Mouse (Mus musculus) stomach, embryonic 16.5 days (tissue): ENCODE data around the gene Rin3. TPM values are rescaled to one million over a fixed set of nuclear protein-coding genes. Genes with fewer than 3 reads are reported as not detected.

Experiments
- ATAC-seq: fragments of 200-750 bp; cut with Nextera tagmentation; 2 replicates; pipeline ENCODE4 v1.8.0; 2017; ENCODE audit warnings: moderate number of reproducible peaks, moderate TSS enrichment; ENCODE audit not compliant: insufficient read depth, low FRiP score
- H3K27ac ChIP-seq: fragments of 300-500 bp; sonication (generic); 2 replicates; pipeline ENCODE4 v1.5.1; 2014; ENCODE audit warnings: low read length
- H3K27me3 ChIP-seq: fragments of 300-500 bp; sonication (generic); 2 replicates; pipeline ENCODE4 v1.6.1; 2014; ENCODE audit warnings: low read length, control low read depth, mixed read lengths; ENCODE audit not compliant: control insufficient read depth, insufficient read depth
- H3K36me3 ChIP-seq: fragments of 300-500 bp; sonication (generic); 2 replicates; pipeline ENCODE4 v1.6.1; 2014; ENCODE audit warnings: low read length; ENCODE audit not compliant: control insufficient read depth, insufficient read depth
- H3K4me1 ChIP-seq: fragments of 300-500 bp; sonication (generic); 2 replicates; pipeline ENCODE4 v1.6.1; 2014; ENCODE audit warnings: low read length, control low read depth, mixed read lengths; ENCODE audit not compliant: control insufficient read depth, insufficient read depth
- H3K4me2 ChIP-seq: fragments of 300-500 bp; sonication (generic); 2 replicates; pipeline ENCODE4 v1.6.1; 2014; ENCODE audit warnings: low read depth, low read length, mixed read lengths
- H3K4me3 ChIP-seq: fragments of 300-500 bp; sonication (generic); replicated peaks from 2 replicates; pipeline ENCODE4 v1.5.1; 2014; ENCODE audit warnings: mild to moderate bottlenecking, low read length
- H3K9ac ChIP-seq: fragments of 300-500 bp; sonication (generic); 2 replicates; pipeline ENCODE4 v1.6.1; 2014; ENCODE audit warnings: low read length
- H3K9me3 ChIP-seq: fragments of 300-500 bp; sonication (generic); replicated peaks from 2 replicates; pipeline ENCODE4 v1.6.1; 2016; ENCODE audit warnings: low read length, control low read depth; ENCODE audit not compliant: control insufficient read depth
- WGBS: fragments of 180-500 bp; shearing (Covaris S2); extraction: QIAGEN DNeasy Blood & Tissue Kit; methylation state at CpG from one replicate; pipeline ENCODE4 v1.1.7; 2014; 5-methylcytosine and 5-hydroxymethylcytosine counted together
- polyA plus RNA-seq: library from polyadenylated mRNA; unstranded; fragments of >200 nt; fragmentation: Nextera tagmentation; extraction: Ambion mirVana; gene quantifications from 2 replicates; pipeline ENCODE4 v1.2.1, GENCODE M21; 2015

The Rin3 gene
- polyA plus RNA-seq, 1 experiment from 2014 or later, result 9.3 TPM

GRCm38 (mm10) chr12:102284618-102285159, 1.8 kb downstream of the Rin3 start:
- 25% methylated on average over 3 of the region's 3 CpGs for WGBS
- Histone ChIP-seq H3K36me3 (no peaks in the 10 kb centered on the region), H3K4me2 (peak overlapping the region; percentile 97), H3K9ac (peak overlapping the region; percentile 90), H3K9me3 (no peaks in the 10 kb centered on the region), H3K4me1 (peaks cover 56% of the 10 kb centered on the region), H3K4me3 (peak overlapping the region; percentile 70), H3K27me3 (no peaks in the 10 kb centered on the region), H3K27ac (peak overlapping the region; percentile 81)
- no peak for ATAC-seq

- no peaks in the 10 kb centered on the region for H3K27me3 ChIP-seq
- no peaks in the 10 kb centered on the region for H3K36me3 ChIP-seq
- peak overlapping the region; percentile 97; the same call in 1 of the 2 replicates for H3K4me2 ChIP-seq
- H3K9ac ChIP-seq, result peak overlapping the region; percentile 90; the same call in 1 of the 2 replicates
- H3K27ac ChIP-seq, result peak overlapping the region; percentile 23; the same call in 1 of the 2 replicates
- no peaks in the 10 kb centered on the region for H3K9me3 ChIP-seq
- H3K4me1 ChIP-seq, result peaks cover 56% of the 10 kb centered on the region
- no peak for ATAC-seq
- H3K4me3 ChIP-seq, result no peak overlapping the region
- WGBS, result 66% methylated on average over 6 of the region's 6 CpGs
Observed at GRCm38 (mm10) chr12:102285318-102285717, 2.5 kb downstream of the Rin3 start.

GRCm38 (mm10) chr12:102285779-102286178, 2.9 kb downstream of the Rin3 start:
- H3K4me3 ChIP-seq, result no peak overlapping the region
- no peaks in the 10 kb centered on the region for H3K27me3 ChIP-seq
- no peak for ATAC-seq
- no peaks in the 10 kb centered on the region for H3K9me3 ChIP-seq
- H3K36me3 ChIP-seq, result no peaks in the 10 kb centered on the region
- peaks cover 56% of the 10 kb centered on the region for H3K4me1 ChIP-seq
- 57% methylated on average over 5 of the region's 5 CpGs for WGBS
- no peak overlapping the region for H3K9ac ChIP-seq
- no peak overlapping the region for H3K27ac ChIP-seq
- H3K4me2 ChIP-seq, result no peak overlapping the region

- peak overlapping the region; percentile 13; the same call in 1 of the 2 replicates for H3K4me2 ChIP-seq
- no peak overlapping the region for H3K4me3 ChIP-seq
- H3K9me3 ChIP-seq, result no peaks in the 10 kb centered on the region
- peak overlapping the region; percentile 37; the same call in 1 of the 2 replicates for H3K9ac ChIP-seq
- peak overlapping the region; percentile 84 for H3K27ac ChIP-seq
- ATAC-seq, result peak; percentile 37; the same call in 1 of the 2 replicates
- WGBS, result 35% methylated on average over 10 of the region's 10 CpGs
- H3K27me3 ChIP-seq, result no peaks in the 10 kb centered on the region
- no peaks in the 10 kb centered on the region for H3K36me3 ChIP-seq
- peaks cover 61% of the 10 kb centered on the region for H3K4me1 ChIP-seq
Observed at GRCm38 (mm10) chr12:102286681-102287414, 4.0 kb downstream of the Rin3 start.

- WGBS, result 45% methylated on average over 6 of the region's 6 CpGs
- Histone ChIP-seq H3K4me1 (peaks cover 66% of the 10 kb centered on the region), H3K4me3 (no peak overlapping the region), H3K9me3 (no peaks in the 10 kb centered on the region), H3K4me2 (no peak overlapping the region), H3K9ac (no peak overlapping the region), H3K36me3 (no peaks in the 10 kb centered on the region), H3K27ac (peak overlapping the region; percentile 22; the same call in 1 of the 2 replicates), H3K27me3 (no peaks in the 10 kb centered on the region)
- ATAC-seq, result no peak
Observed at GRCm38 (mm10) chr12:102287904-102288602, 5.2 kb downstream of the Rin3 start.

- Histone ChIP-seq H3K27ac (peak overlapping the region; percentile 22; the same call in 1 of the 2 replicates), H3K9ac (no peak overlapping the region), H3K27me3 (no peaks in the 10 kb centered on the region), H3K36me3 (no peaks in the 10 kb centered on the region), H3K4me1 (peaks cover 63% of the 10 kb centered on the region), H3K4me2 (no peak overlapping the region), H3K9me3 (no peaks in the 10 kb centered on the region), H3K4me3 (no peak overlapping the region)
- ATAC-seq, result no peak
- WGBS, result 33% methylated on average over 2 of the region's 2 CpGs
Observed at GRCm38 (mm10) chr12:102288846-102289245, 6.0 kb downstream of the Rin3 start.

- no peak overlapping the region for H3K4me3 ChIP-seq
- peaks cover 58% of the 10 kb centered on the region for H3K4me1 ChIP-seq
- no peak for ATAC-seq
- no peak overlapping the region for H3K27ac ChIP-seq
- H3K27me3 ChIP-seq, result no peaks in the 10 kb centered on the region
- no peak overlapping the region for H3K9ac ChIP-seq
- H3K36me3 ChIP-seq, result no peaks in the 10 kb centered on the region
- WGBS, result 90% methylated on average over 1 of the region's 1 CpGs
- H3K9me3 ChIP-seq, result no peaks in the 10 kb centered on the region
- no peak overlapping the region for H3K4me2 ChIP-seq
Observed at GRCm38 (mm10) chr12:102289568-102289967, 6.7 kb downstream of the Rin3 start.

- WGBS, result 87% methylated on average over 2 of the region's 2 CpGs
- Histone ChIP-seq H3K27ac (no peak overlapping the region), H3K4me2 (no peak overlapping the region), H3K36me3 (no peaks in the 10 kb centered on the region), H3K9me3 (no peaks in the 10 kb centered on the region), H3K4me3 (no peak overlapping the region), H3K4me1 (peaks cover 53% of the 10 kb centered on the region), H3K27me3 (no peaks in the 10 kb centered on the region), H3K9ac (no peak overlapping the region)
- ATAC-seq, result no peak
Observed at GRCm38 (mm10) chr12:102290662-102291061, 7.8 kb downstream of the Rin3 start.

- Histone ChIP-seq H3K27ac (peak overlapping the region; percentile 4; the same call in 1 of the 2 replicates), H3K4me1 (peaks cover 43% of the 10 kb centered on the region), H3K36me3 (no peaks in the 10 kb centered on the region), H3K4me3 (no peak overlapping the region), H3K27me3 (no peaks in the 10 kb centered on the region), H3K9me3 (no peaks in the 10 kb centered on the region), H3K4me2 (no peak overlapping the region), H3K9ac (no peak overlapping the region)
- peak; percentile 45; the same call in 1 of the 2 replicates for ATAC-seq
- 27% methylated on average over 6 of the region's 6 CpGs for WGBS
Observed at GRCm38 (mm10) chr12:102291686-102292085, 8.8 kb downstream of the Rin3 start.
